Mouse (Mus musculus) large intestine, adult 2 months (tissue): ENCODE results near the gene Olfr1494. TPM values are rescaled to one million over a fixed set of nuclear protein-coding genes. Genes with fewer than 3 reads are reported as not detected.

Source experiments
- DNase-seq: peaks from one replicate; pipeline ENCODE4 v3.0.0-alpha.2; 2012; ENCODE audit warnings: low read depth, low spot score
- WGBS: fragments of 180-500 bp; shearing (Covaris S2); methylation state at CpG from one replicate; pipeline ENCODE4 v1.1.7; 2018; 5-methylcytosine and 5-hydroxymethylcytosine counted together
- polyA plus RNA-seq: library from polyadenylated mRNA; depleted of rRNA; stranded (reverse); fragments of >200 nt; gene quantifications from 2 replicates; pipeline ENCODE4 v1.2.3, GENCODE M21; 2012; rRNA removed

Olfr1494 gene
- not detected in 2 replicates for polyA plus RNA-seq

GRCm38 (mm10) chr19:13739428-13739827, at the start of gene Olfr1494:
Gene Olfr1494 (plus strand): TSS chr19:13739728.
- 84% methylated on average over 4 of the region's 4 CpGs for WGBS
- DNase-seq: no peak

GRCm38 (mm10) chr19:13696968-13697367, 42.6 kb upstream of the Olfr1494 start, which contains the start of gene Olfr1491:
Gene Olfr1491 (plus strand): TSS chr19:13697268.
- no peak for DNase-seq
- WGBS: 69% methylated on average over 3 of the region's 3 CpGs

DNA sequence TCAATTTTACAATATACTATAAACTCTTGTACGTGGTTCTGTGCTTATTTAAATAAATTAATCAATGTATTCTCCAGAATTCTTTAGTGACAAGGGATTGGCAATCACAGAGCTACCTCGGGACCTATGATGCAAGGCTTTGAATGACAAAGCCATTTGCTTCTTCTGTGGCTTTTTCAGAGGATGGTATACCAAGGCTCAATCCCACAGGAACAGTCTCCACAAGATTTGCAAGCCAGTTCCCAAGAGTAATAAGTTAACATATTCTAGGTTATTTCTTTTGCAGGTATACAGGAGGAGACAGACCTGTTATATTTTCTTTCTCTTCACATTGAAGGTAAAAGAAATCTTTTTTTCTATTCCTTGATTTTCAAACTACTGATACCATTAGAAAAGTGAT, 16.6 kb upstream of the Olfr1494 start, which contains the start of gene Olfr1493-ps1:
Olfr1493-ps1 (plus strand) TSS at position 301 of the 400 bp plus-strand sequence.
- no peak for DNase-seq
- WGBS: 29% methylated on average over 2 of the region's 2 CpGs

- WGBS: 88% methylated on average over 1 of the region's 1 CpGs
- DNase-seq: no peak
Measured at GRCm38 (mm10) chr19:13749366-13749765, 9.8 kb downstream of the Olfr1494 start.

GRCm38 (mm10) chr19:13764306-13764705, 24.8 kb downstream of the Olfr1494 start, which contains the start of gene Olfr1495:
Gene Olfr1495 (plus strand): TSS chr19:13764606.
- DNase-seq: no peak
- WGBS: 77% methylated on average over 3 of the region's 3 CpGs

DNA sequence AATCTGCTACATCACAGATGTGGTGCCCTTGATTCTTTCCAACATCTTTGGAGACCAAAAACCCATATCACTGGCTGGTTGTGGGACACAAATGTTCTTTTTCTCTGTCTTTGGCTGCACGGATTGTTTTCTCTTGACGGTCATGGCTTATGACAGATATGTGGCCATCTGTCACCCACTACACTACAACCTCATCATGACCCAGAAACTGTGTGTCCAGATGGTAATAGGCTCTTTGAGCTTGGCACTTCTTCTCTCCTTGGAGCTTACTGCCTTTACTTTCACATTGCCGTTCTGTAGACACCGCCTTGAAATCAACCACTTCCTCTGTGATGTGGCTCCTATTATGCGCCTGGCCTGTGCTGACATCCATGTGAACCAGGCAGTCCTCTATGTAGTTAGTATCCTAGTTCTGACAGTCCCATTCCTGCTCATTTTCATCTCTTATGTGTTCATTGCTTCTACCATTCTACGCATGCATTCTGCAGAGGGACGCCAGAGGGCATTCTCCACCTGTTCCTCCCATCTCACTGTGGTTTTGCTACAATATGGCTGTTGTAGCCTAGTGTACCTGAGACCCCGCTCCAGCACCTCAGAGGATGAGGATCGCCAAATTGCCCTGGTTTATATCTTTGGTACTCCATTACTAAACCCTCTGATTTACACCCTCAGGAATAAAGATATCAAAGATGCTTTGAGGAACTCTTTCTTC, 29.2 kb downstream of the Olfr1494 start:
- no peak for DNase-seq
- WGBS: 91% methylated on average over 9 of the region's 9 CpGs

- 80% methylated on average over 1 of the region's 1 CpGs for WGBS
Measured at GRCm38 (mm10) chr19:13777578-13777977, 38.0 kb downstream of the Olfr1494 start, which contains the start of gene Olfr1496. Gene Olfr1496 (plus strand): TSS chr19:13777878.

DNA sequence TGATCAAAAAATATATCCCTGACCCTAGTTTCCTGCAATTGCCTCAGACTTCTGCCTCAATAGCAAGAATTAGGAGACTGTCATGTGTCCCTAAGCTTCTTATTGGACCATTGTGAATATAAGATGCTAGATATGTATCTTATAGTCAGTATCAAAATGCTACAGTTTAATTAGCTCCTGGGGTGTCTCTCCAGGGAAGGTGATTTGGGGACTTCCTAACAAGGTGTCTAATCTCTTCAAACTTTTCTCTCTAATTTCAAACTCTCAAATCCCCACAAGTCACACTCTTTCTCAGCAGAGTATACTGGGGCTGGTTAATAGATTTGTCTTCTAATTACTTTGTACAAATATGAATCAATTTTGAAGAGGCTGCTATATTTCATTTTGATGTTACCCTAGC, 58.6 kb downstream of the Olfr1494 start, which contains the start of gene Olfr1497:
Olfr1497 (minus strand) TSS at position 101 of the 400 bp plus-strand sequence.
- no peak for DNase-seq

More at GRCm38 (mm10) chr19:13777578-13777977, 38.0 kb downstream of the Olfr1494 start, which contains the start of gene Olfr1496:
- no peak for DNase-seq

Other genes with a start within 250 kb of the Olfr1494 start
- gene Olfr1477, start 239.2 kb upstream of the Olfr1494 start, polyA plus RNA-seq: not detected in 2 replicates
- not detected in 2 replicates for gene Olfr1480, start 211.8 kb upstream of the Olfr1494 start, polyA plus RNA-seq
- gene Olfr1484, start 156.2 kb upstream of the Olfr1494 start, polyA plus RNA-seq: not detected in 2 replicates
- gene Olfr1487, start 122.4 kb upstream of the Olfr1494 start, polyA plus RNA-seq: not detected in 2 replicates
- not detected in 2 replicates for gene Olfr1489, start 108.1 kb upstream of the Olfr1494 start, polyA plus RNA-seq
- gene Olfr1490, start 88.6 kb upstream of the Olfr1494 start, polyA plus RNA-seq: not detected in 2 replicates
- gene Olfr1491, start 42.5 kb upstream of the Olfr1494 start, polyA plus RNA-seq: not detected in 2 replicates
- gene Olfr1493-ps1, start 16.4 kb upstream of the Olfr1494 start, polyA plus RNA-seq: not detected in 2 replicates
- gene Olfr1495, start 24.9 kb downstream of the Olfr1494 start, polyA plus RNA-seq: not detected in 2 replicates
- gene Olfr1496, start 38.1 kb downstream of the Olfr1494 start, polyA plus RNA-seq: not detected in 2 replicates
- gene Olfr1497, start 58.5 kb downstream of the Olfr1494 start, polyA plus RNA-seq: not detected in 2 replicates
- not detected in 2 replicates for gene Olfr1499, start 79.7 kb downstream of the Olfr1494 start, polyA plus RNA-seq
- gene Olfr1500, start 90.8 kb downstream of the Olfr1494 start, polyA plus RNA-seq: not detected in 2 replicates
- gene Olfr1501, start 111.0 kb downstream of the Olfr1494 start, polyA plus RNA-seq: not detected in 2 replicates
- gene Olfr1502, start 122.1 kb downstream of the Olfr1494 start, polyA plus RNA-seq: not detected in 2 replicates
- not detected in 2 replicates for gene Olfr1504, start 158.2 kb downstream of the Olfr1494 start, polyA plus RNA-seq
- not detected in 2 replicates for gene Olfr1505, start 173.8 kb downstream of the Olfr1494 start, polyA plus RNA-seq